Mouse (Mus musculus) C2C12 (cell line): Measurements from ENCODE around the gene Gm10770. TPM values are rescaled to one million over a fixed set of nuclear protein-coding genes. Genes with fewer than 3 reads are reported as not detected.
"Not testable (repeated sequence)": the region's sequence is repeated elsewhere in the genome, so short reads cannot be mapped to it uniquely, and the experiment has no call there.

Experiments used
- H3K27me3 ChIP-seq: one replicate; pipeline ENCODE4 v1.6.1; 2011; ENCODE audit not compliant: control insufficient read depth, insufficient read depth, insufficient read length
- H3K36me3 ChIP-seq: one replicate; pipeline ENCODE4 v1.6.1; 2011; ENCODE audit not compliant: control insufficient read depth, insufficient read depth
- H3K4me3 ChIP-seq: one replicate; pipeline ENCODE4 v1.5.1; 2011; ENCODE audit warnings: mild to moderate bottlenecking, control low read depth; ENCODE audit not compliant: poor library complexity, insufficient read depth, severe bottlenecking
- H3K79me2 ChIP-seq: one replicate; pipeline ENCODE4 v1.6.1; 2011; ENCODE audit not compliant: control insufficient read depth, insufficient read depth
- H3K79me3 ChIP-seq: one replicate; pipeline ENCODE4 v1.6.1; 2011; ENCODE audit warnings: low read depth, control low read depth
- H3ac ChIP-seq: one replicate; pipeline ENCODE3; 2011; ENCODE audit warnings: low read depth; ENCODE audit not compliant: control insufficient read depth, insufficient read length
- CEBPB ChIP-seq: IDR thresholded peaks from one replicate; pipeline ENCODE4 v1.6.1; 2011; ENCODE audit warnings: low read depth, mild to moderate bottlenecking, control low read depth, moderate library complexity
- CTCF ChIP-seq: IDR thresholded peaks from one replicate; pipeline ENCODE4 v1.5.1; 2011; ENCODE audit not compliant: control insufficient read depth, insufficient read depth, insufficient read length
- FOSL1 ChIP-seq: IDR thresholded peaks from one replicate; pipeline ENCODE4 v1.8.0; 2011; ENCODE audit warnings: mild to moderate bottlenecking, low read length; ENCODE audit not compliant: poor library complexity, insufficient read depth, severe bottlenecking
- MAX ChIP-seq: IDR thresholded peaks from one replicate; pipeline ENCODE4 v1.6.1; 2011; ENCODE audit warnings: mild to moderate bottlenecking, control low read depth
- MYOD1 ChIP-seq: IDR thresholded peaks from one replicate; pipeline ENCODE4 v1.6.1; 2011; ENCODE audit warnings: low read depth; ENCODE audit not compliant: control insufficient read depth, insufficient read length
- MYOG ChIP-seq: IDR thresholded peaks from one replicate; pipeline ENCODE4 v1.6.1; 2011; ENCODE audit not compliant: control insufficient read depth, insufficient read length; ENCODE audit errors: extremely low read depth
- USF1 ChIP-seq: IDR thresholded peaks from one replicate; pipeline ENCODE4 v1.6.1; 2011; ENCODE audit warnings: low read depth, mild to moderate bottlenecking, control low read depth, moderate library complexity
- polyA plus RNA-seq: library from polyadenylated mRNA; unstranded; fragments of >200 nt; fragmentation: generic; extraction: Trizol; gene quantifications from one replicate; pipeline ENCODE4 v1.2.1, GENCODE M21; 2012; ENCODE audit warnings: missing spikeins

Gene Gm10770
- polyA plus RNA-seq, 1 experiment, result not detected

DNA sequence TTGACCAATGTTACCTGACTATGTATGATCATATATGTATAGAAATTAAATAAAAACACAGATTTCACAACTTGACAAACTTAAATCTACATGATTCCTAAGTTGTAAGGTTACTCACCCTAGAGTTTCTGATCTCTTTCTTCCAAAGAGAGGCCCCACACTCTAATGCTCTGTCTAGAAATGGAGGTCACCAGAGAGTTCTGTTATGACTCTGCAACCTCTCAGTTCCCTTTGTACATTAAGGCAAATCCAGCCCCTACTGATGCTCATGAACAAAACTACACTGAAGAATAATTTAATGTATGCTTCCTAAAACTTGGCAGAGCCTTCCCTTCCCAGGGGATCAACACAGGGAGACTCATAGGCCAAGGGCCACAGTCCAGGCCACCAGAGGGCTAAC is 12.8 kb downstream of the Gm10770 start:
- Histone ChIP-seq H3K4me3 (no peak overlapping the region), H3K79me3 (no peaks in the 10 kb centered on the region), H3K27me3 (no peaks in the 10 kb centered on the region), H3K79me2 (no peaks in the 10 kb centered on the region), H3K36me3 (no peaks in the 10 kb centered on the region), H3ac (no peak overlapping the region)
- TF ChIP-seq CEBPB (no peak), USF1 (no peak), MAX (no peak), MYOD1 (no peak), CTCF (no peak), FOSL1 (no peak)

DNA sequence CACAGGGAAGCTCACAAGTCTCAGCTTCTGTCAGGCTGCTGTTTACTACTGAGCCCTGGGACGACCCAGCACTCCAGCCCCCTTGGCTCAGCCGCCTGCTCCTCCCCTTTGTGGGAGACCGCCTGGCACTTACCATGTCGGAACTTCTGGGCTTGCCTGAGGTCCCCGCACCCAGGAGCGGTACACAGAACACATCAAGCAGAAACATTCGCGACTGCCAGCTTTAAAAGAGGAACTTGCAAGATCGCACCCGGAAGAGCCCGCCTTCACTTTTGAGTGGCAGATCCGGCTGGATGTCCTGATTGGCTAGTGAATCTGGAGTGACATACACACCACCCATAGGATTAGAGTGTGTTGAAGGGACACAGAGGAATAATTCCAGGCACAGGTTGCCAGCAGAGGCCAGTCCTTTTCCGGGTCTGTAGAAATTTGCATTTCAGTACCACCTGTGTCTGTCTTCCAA is 43.0 kb downstream of the Gm10770 start, which contains the start of gene Zfp120:
Gene Zfp120 (minus strand): TSS at position 274 of the 463 bp plus-strand sequence.
- no peak for TF ChIP-seq MAX

DNA sequence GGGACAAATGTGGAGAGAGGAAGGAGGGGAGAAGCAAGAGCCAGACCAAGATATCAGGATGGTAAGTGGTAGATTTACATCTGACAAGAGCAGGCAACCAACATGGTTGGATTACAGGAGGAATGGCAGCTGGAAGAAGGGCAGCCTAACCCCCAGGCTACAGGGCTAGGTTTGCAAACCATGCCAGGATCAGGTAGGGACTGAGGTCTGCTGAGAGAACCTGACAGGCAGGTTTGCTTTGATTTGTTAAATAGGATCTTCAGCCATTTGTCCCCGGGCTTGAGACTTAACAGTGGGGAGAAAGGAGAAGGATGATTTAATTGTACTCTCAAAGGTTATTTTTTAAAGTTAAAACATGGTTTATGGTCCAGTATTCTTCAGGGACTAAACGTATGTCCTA is 46.7 kb downstream of the Gm10770 start:
- Histone ChIP-seq H3K36me3 (no peaks in the 10 kb centered on the region), H3K79me2 (peaks cover 33% of the 10 kb centered on the region), H3K27me3 (no peaks in the 10 kb centered on the region), H3K4me3 (no peak overlapping the region), H3ac (no peak overlapping the region), H3K79me3 (peaks cover 18% of the 10 kb centered on the region)
- TF ChIP-seq MYOD1 (no peak), MYOG (no peak), USF1 (no peak), FOSL1 (no peak), CEBPB (no peak), CTCF (no peak), MAX (no peak)

More for the DNA sequence above, 43.0 kb downstream of the Gm10770 start, which contains the start of gene Zfp120:
- peak within 1 kb of the TSS; percentile 93 for H3ac ChIP-seq
- peaks cover 8% of the 10 kb centered on the region for H3K79me3 ChIP-seq
- H3K36me3 ChIP-seq, result no peaks in the 10 kb centered on the region
- H3K4me3 ChIP-seq, result peak within 1 kb of the TSS; percentile 58
- H3K27me3 ChIP-seq, result no peaks in the 10 kb centered on the region
- peaks cover 28% of the 10 kb centered on the region for H3K79me2 ChIP-seq

DNA sequence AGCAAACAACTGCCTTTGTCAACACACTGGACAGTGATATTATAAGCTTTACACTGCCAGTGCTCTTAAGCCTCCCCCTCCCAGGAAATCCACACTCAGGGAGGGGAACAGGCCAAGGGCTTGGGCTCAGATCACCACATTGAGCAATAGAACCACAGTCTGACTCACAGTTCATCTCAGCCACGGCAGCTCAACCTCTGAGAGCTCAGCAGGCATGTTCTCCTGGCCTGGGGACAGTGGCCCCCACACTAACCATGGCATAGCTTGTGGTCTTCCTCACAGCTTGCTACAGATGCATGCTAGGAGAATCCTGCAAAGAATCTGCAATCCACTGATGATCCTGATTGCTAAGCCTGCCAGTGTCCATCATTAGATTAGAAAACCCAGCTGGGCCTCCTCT is 47.5 kb downstream of the Gm10770 start:
- H3K36me3 ChIP-seq, H3K27me3 ChIP-seq, H3ac ChIP-seq, H3K4me3 ChIP-seq: not testable (repeated sequence)
- Histone ChIP-seq H3K79me3 (peaks cover 18% of the 10 kb centered on the region), H3K79me2 (peaks cover 33% of the 10 kb centered on the region)

Other genes with a start within 250 kb of the Gm10770 start
- 1.4 TPM for gene Zfp120, start 43.0 kb downstream of the Gm10770 start, polyA plus RNA-seq
- gene Gm14139, start 2.1 kb upstream of the Gm10770 start, polyA plus RNA-seq, result 1.3 TPM
- gene Zfp937, start 38.4 kb upstream of the Gm10770 start, polyA plus RNA-seq, result 0.74 TPM
- gene Gm21994, start 75.9 kb upstream of the Gm10770 start, polyA plus RNA-seq, result 0.83 TPM
- gene Gm14124, start 77.8 kb upstream of the Gm10770 start, polyA plus RNA-seq, result 0.18 TPM
- gene Gm10130, start 144.0 kb upstream of the Gm10770 start, polyA plus RNA-seq, result not detected
- gene 3300002I08Rik, start 183.1 kb upstream of the Gm10770 start, polyA plus RNA-seq, result 0.75 TPM